Mouse (Mus musculus) liver, embryonic 12.5 days (tissue): ENCODE results near the gene Tmbim6. TPM values are rescaled to one million over a fixed set of nuclear protein-coding genes. Genes with fewer than 3 reads are reported as not detected.
A peak's percentile ranks its signal among the peaks of the same experiment; 100 is the strongest.

Experiments used
- ATAC-seq: fragments of 200-750 bp; cut with Nextera tagmentation; 2 replicates; pipeline ENCODE4 v1.8.0; 2017; ENCODE audit warnings: moderate number of reproducible peaks, mild to moderate bottlenecking, moderate library complexity
- H3K27ac ChIP-seq: fragments of 300-500 bp; sonication (generic); 2 replicates; pipeline ENCODE4 v1.5.1; 2016; ENCODE audit warnings: mild to moderate bottlenecking
- H3K27me3 ChIP-seq: fragments of 300-500 bp; sonication (generic); replicated peaks from 2 replicates; pipeline ENCODE4 v1.6.1; 2016; ENCODE audit warnings: mild to moderate bottlenecking, moderate library complexity
- H3K36me3 ChIP-seq: fragments of 300-500 bp; sonication (generic); 2 replicates; pipeline ENCODE4 v1.6.1; 2016; ENCODE audit warnings: mild to moderate bottlenecking, moderate library complexity
- H3K4me1 ChIP-seq: fragments of 300-500 bp; sonication (generic); 2 replicates; pipeline ENCODE4 v1.6.1; 2016
- H3K4me2 ChIP-seq: fragments of 300-500 bp; sonication (generic); 2 replicates; pipeline ENCODE4 v1.6.1; 2016; ENCODE audit warnings: mild to moderate bottlenecking, moderate library complexity
- H3K4me3 ChIP-seq: fragments of 300-500 bp; sonication (generic); 2 replicates; pipeline ENCODE4 v1.5.1; 2016; ENCODE audit warnings: mild to moderate bottlenecking, moderate library complexity
- H3K9ac ChIP-seq: fragments of 300-500 bp; sonication (generic); 2 replicates; pipeline ENCODE4 v1.6.1; 2016; ENCODE audit warnings: mild to moderate bottlenecking, moderate library complexity
- H3K9me3 ChIP-seq: fragments of 300-500 bp; sonication (generic); replicated peaks from 2 replicates; pipeline ENCODE4 v1.6.1; 2016; ENCODE audit warnings: mild to moderate bottlenecking, moderate library complexity
- WGBS: fragments of 180-500 bp; shearing (Covaris S2); methylation state at CpG from one replicate; pipeline ENCODE4 v1.1.7; 2016; ENCODE audit not compliant: insufficient replicate concordance; 5-methylcytosine and 5-hydroxymethylcytosine counted together
- polyA plus RNA-seq: library from polyadenylated mRNA; unstranded; fragments of >200 nt; fragmentation: Nextera tagmentation; extraction: Ambion mirVana; gene quantifications from 2 replicates; pipeline ENCODE4 v1.2.1, GENCODE M21; 2016

Tmbim6 gene
- polyA plus RNA-seq, 1 experiment from 2014 or later = 201 TPM

DNA sequence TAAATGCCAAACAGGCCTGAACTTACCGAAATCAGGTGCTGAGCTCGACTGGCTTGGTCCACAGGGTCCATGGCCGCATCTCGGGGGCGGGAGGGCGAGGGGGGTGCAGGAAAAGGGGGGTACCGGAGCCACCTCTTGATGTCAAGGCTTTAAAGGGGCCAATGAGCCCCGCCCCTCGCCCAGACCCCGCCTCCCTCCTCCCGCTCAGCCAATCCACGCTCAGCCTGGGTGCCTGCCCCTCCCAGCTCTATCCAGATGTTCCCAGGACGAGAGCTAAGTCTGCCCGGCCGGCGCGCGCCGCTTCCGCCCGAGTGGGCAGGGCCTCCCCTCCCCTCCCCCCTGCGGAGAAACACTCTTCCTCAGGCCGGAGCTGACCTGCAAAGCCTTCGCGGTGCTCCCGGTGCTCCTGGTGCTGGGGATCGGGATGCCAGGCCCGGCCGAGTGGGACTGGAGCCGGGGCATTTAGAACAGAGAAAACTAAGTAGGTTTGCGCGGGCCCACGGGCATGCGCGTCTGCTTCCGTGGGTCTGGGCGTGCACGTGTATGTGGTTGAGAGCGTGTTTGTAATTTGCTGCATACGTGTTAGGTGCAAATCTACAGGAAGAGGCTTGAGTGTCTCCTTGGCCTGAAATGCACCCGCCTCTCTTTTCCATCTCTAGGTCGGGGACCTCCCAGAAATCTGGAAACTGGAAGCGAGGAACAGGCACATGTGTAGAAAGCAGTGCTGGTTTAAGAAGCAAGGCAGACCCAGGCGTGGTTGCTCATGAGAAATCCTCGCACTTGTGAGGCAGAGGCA lies 65.1 kb downstream of the Tmbim6 start, which contains the start of gene Nckap5l:
TSS of gene Nckap5l (minus strand) at position 143 of the 796 bp plus-strand sequence.
- ATAC-seq = peak; percentile 93
- under 1% methylated on average over 41 of the region's 45 CpGs for WGBS
- Histone ChIP-seq H3K36me3 (0 out of 2 replicates have a peak, but pooled peaks cover 4% of the 10 kb centered on the region), H3K4me1 (peaks cover 36% of the 10 kb centered on the region), H3K9me3 (no peaks in the 10 kb centered on the region), H3K4me2 (peak within 1 kb of the TSS; percentile 96), H3K27ac (peak within 1 kb of the TSS; percentile 46), H3K4me3 (peak within 1 kb of the TSS; percentile 71), H3K27me3 (peaks cover 21% of the 10 kb centered on the region), H3K9ac (peak within 1 kb of the TSS; percentile 67)

Other genes starting within 250 kb of the Tmbim6 start
- 0.10 TPM in 1 of 2 replicates, not detected in the other for gene Kcnh3, start 168.0 kb upstream of the Tmbim6 start, polyA plus RNA-seq
- 71.8 and 77.0 TPM in 2 replicates for gene Mcrs1, start 140.9 kb upstream of the Tmbim6 start, polyA plus RNA-seq
- 13.8 and 15.5 TPM in 2 replicates for gene Prpf40b, start 97.8 kb upstream of the Tmbim6 start, polyA plus RNA-seq
- gene Fam186b, start 97.0 kb upstream of the Tmbim6 start, polyA plus RNA-seq = 0.06 TPM in 2 replicates
- gene Fmnl3, start 22.4 kb upstream of the Tmbim6 start, polyA plus RNA-seq = 7.4 and 8.6 TPM in 2 replicates
- gene Nckap5l, start 64.9 kb downstream of the Tmbim6 start, polyA plus RNA-seq = 2.3 and 2.6 TPM in 2 replicates
- 7.9 TPM in 2 replicates for gene Bcdin3d, start 81.8 kb downstream of the Tmbim6 start, polyA plus RNA-seq
- 0.08 and 0.23 TPM in 2 replicates for gene Faim2, start 135.3 kb downstream of the Tmbim6 start, polyA plus RNA-seq
- gene Aqp2, start 186.2 kb downstream of the Tmbim6 start, polyA plus RNA-seq = not detected in 2 replicates
- 0.41 and 1.2 TPM in 2 replicates for gene Aqp5, start 197.9 kb downstream of the Tmbim6 start, polyA plus RNA-seq
- gene Aqp6, start 208.5 kb downstream of the Tmbim6 start, polyA plus RNA-seq = not detected in 2 replicates